Mouse (Mus musculus): Measurements from ENCODE around the gene Megf11. TPM values are rescaled to one million over a fixed set of nuclear protein-coding genes. Genes with fewer than 3 reads are reported as not detected.
"Not testable (repeated sequence)": the region's sequence is repeated elsewhere in the genome, so short reads cannot be mapped to it uniquely, and the experiment has no call there.

Megf11 gene
- polyA plus RNA-seq, 1 experiment: not detected

GRCm38 (mm10) chr9:64470806-64471205 lies 85.4 kb downstream of the Megf11 start:
- H3K27ac ChIP-seq (replicated peaks; ENCODE audit: low read depth, low read length): no peak overlapping the region
- H3K4me1 ChIP-seq (ENCODE audit: control insufficient read depth, insufficient read depth, insufficient read length, low read length): peaks cover 8% of the 10 kb centered on the region; the same call in 1 of the 2 replicates
- H3K4me3 ChIP-seq (ENCODE audit: insufficient read depth, low read depth, low read length): no peak overlapping the region

DNA sequence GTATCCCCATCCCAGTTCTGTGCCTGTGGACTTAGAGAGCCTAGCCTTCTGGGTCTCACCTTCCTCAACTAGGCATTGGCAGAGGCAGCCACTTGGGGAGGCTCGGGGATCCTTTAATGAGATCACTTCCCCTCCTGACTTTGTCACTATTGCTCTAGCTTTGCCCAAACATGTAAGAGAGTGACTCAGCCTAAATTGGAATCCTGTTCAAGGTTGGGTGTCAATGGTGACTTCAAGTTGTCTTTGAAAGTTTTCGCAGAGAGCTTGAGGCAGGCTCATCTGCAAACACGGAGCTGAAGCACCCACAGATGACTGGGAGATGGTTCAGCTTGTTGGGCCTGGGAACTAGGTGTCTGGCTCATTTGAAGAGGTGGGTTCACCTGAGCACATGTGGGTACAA lies 85.9 kb downstream of the Megf11 start:
- H3K27ac ChIP-seq (replicated peaks; ENCODE audit: low read depth, low read length): no peak overlapping the region
- no peak overlapping the region for H3K4me3 ChIP-seq (ENCODE audit: insufficient read depth, low read depth, low read length)
- H3K4me1 ChIP-seq (ENCODE audit: control insufficient read depth, insufficient read depth, insufficient read length, low read length): peaks cover 8% of the 10 kb centered on the region; the same call in 1 of the 2 replicates

DNA sequence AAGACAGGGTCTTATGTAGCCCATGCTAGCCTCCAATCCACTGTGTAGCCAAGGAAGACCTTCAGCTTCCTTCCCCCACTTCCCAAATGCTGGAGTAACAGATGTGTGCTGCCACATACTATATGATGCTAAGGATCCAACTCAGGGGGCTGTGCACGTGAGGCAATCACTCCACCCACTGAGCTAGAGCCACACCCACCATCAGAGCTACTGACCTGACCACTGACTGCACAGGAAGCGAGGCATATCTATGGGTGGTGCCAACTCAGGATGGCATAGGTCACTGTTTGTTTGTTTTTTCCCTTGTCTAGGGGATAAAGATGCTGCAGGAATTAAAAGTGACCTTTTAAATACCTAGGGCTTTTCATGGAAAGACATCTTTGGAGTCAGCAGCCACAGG lies 86.7 kb downstream of the Megf11 start:
- H3K4me1 ChIP-seq (ENCODE audit: control insufficient read depth, insufficient read depth, insufficient read length, low read length): peaks cover 8% of the 10 kb centered on the region; the same call in 1 of the 2 replicates
- H3K4me3 ChIP-seq (ENCODE audit: insufficient read depth, low read depth, low read length): no peak overlapping the region

DNA sequence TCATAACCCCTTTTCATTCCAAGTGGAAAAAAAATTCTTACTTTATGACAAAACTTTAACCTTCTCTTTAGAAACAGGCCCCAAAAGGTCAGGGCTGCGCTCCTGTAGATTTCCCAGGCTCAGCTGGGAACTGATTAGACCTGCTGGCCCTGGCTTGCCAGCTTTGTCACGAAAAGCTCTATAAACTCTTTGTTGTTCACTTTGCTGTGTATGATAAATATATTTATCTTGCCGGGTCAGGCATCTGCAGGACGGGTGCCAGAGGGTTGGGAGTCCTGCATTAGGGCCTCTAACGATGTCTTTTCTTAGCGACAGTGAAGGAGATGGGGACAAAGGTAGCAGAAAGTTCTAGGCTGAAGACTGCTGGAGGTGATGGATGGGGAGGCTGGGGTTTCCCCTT lies 87.3 kb downstream of the Megf11 start:
- Histone ChIP-seq H3K4me3 (ENCODE audit: insufficient read depth, low read depth, low read length) (no peak overlapping the region), H3K4me1 (ENCODE audit: control insufficient read depth, insufficient read depth, insufficient read length, low read length) (peaks cover 8% of the 10 kb centered on the region; the same call in 1 of the 2 replicates), H3K27ac (replicated peaks; ENCODE audit: low read depth, low read length) (no peak overlapping the region)

More for the DNA sequence above, 86.7 kb downstream of the Megf11 start:
- no peak overlapping the region for H3K27ac ChIP-seq (replicated peaks; ENCODE audit: low read depth, low read length)

DNA sequence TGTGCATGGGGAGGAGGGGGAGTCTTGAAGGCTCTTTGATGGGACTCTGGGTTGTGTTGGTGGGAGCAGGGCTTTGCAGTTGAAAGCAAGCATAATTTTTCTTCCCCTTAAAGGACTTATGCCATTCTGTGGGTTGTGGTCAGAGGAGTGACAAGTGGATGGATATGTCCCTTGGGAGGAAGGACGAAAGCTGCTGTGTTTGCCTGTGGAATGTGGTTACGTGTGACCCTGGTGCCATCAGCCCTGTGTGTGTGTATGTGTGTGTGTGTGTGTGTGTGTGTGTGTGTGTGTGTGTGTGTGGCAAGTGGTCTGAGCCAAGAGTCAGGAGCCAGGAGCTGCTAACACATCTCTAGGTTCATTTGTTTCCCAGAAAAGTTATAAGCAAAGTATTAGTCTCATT lies 87.7 kb downstream of the Megf11 start:
- Histone ChIP-seq H3K4me3 (ENCODE audit: insufficient read depth, low read depth, low read length) (no peak overlapping the region), H3K27ac (replicated peaks; ENCODE audit: low read depth, low read length) (no peak overlapping the region), H3K4me1 (ENCODE audit: control insufficient read depth, insufficient read depth, insufficient read length, low read length) (peaks cover 8% of the 10 kb centered on the region; the same call in 1 of the 2 replicates)

DNA sequence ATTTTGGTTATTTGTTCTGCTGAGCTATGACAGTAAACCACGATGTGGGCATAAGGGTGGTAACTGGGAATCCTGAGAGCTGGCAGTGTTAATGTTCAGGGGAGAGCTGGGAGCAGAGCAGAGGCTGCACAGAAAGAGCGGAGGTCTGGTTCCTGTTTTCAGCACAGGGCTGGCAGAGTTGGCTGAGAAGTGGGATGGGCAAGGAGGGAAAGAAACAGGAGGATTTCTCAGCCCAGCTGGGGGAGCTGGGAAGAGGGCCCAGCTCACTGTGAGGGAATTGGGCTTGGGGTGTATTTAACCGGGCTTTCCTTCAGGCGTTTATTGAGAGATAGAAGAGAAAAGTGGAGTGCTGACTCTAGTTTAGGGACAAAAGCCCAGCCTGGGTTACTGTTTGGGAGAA lies 88.3 kb downstream of the Megf11 start:
- Histone ChIP-seq H3K27ac (replicated peaks; ENCODE audit: low read depth, low read length) (no peak overlapping the region), H3K4me1 (ENCODE audit: control insufficient read depth, insufficient read depth, insufficient read length, low read length) (peaks cover 8% of the 10 kb centered on the region; the same call in 1 of the 2 replicates), H3K4me3 (ENCODE audit: insufficient read depth, low read depth, low read length) (no peak overlapping the region)

GRCm38 (mm10) chr9:64474142-64474541 lies 88.7 kb downstream of the Megf11 start:
- Histone ChIP-seq H3K4me3 (ENCODE audit: insufficient read depth, low read depth, low read length) (no peak overlapping the region), H3K4me1 (ENCODE audit: control insufficient read depth, insufficient read depth, insufficient read length, low read length) (peaks cover 8% of the 10 kb centered on the region; the same call in 1 of the 2 replicates), H3K27ac (replicated peaks; ENCODE audit: low read depth, low read length) (no peak overlapping the region)

- Histone ChIP-seq H3K4me1 (ENCODE audit: control insufficient read depth, insufficient read depth, insufficient read length, low read length) (peaks cover 8% of the 10 kb centered on the region; the same call in 1 of the 2 replicates), H3K4me3 (ENCODE audit: insufficient read depth, low read depth, low read length) (no peak overlapping the region)
These were observed 90.5 kb downstream of the Megf11 start for GRCm38 (mm10) chr9:64475942-64476341.

DNA sequence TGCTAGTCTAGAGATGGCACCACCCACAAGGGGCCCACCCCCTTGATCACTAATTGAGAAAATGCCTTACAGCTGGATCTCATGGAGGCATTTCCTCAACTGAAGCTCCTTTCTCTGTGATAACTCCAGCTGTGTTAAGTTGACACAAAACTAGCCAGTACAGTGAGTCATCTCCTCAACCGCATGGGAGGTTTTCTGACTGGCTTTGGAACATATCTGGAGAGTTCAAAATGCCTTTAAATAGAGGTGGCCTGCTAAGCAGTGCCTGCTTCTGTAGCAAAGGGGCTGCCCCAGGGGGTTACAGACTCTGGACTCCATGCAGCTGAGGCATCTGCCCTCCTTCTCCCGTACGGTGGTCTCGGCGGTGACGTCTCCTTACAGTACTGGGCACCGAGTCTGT lies 92.0 kb downstream of the Megf11 start:
- not testable (repeated sequence) for H3K27ac ChIP-seq (replicated peaks; ENCODE audit: low read depth, low read length); H3K4me3 ChIP-seq (ENCODE audit: insufficient read depth, low read depth, low read length); H3K4me1 ChIP-seq (ENCODE audit: control insufficient read depth, insufficient read depth, insufficient read length, low read length)

More at GRCm38 (mm10) chr9:64475942-64476341, 90.5 kb downstream of the Megf11 start:
- H3K27ac ChIP-seq (replicated peaks; ENCODE audit: low read depth, low read length): no peak overlapping the region

DNA sequence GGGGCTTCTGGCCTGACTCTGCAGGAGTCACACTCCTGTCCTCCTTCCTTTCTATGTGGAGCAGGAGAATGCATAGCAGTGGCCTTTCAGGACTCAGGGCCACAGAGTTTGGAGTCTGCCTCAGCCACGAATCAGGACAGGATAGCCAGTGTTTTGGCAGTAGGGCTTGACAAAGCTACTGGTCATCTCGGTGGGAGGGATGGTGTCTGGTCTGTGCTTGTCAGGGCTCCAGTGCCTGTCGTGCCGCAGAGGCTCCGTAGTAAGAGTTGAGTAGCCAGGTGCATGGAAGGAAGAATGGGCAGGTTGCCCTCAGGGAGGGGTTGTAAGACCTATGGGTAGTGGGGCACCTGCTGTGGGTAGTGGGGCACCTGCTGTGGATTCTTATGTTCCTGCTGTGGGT lies 96.7 kb downstream of the Megf11 start:
- Histone ChIP-seq H3K4me1 (ENCODE audit: control insufficient read depth, insufficient read depth, insufficient read length, low read length) (no peaks in the 10 kb centered on the region), H3K4me3 (ENCODE audit: insufficient read depth, low read depth, low read length) (no peak overlapping the region), H3K27ac (replicated peaks; ENCODE audit: low read depth, low read length) (no peak overlapping the region)

DNA sequence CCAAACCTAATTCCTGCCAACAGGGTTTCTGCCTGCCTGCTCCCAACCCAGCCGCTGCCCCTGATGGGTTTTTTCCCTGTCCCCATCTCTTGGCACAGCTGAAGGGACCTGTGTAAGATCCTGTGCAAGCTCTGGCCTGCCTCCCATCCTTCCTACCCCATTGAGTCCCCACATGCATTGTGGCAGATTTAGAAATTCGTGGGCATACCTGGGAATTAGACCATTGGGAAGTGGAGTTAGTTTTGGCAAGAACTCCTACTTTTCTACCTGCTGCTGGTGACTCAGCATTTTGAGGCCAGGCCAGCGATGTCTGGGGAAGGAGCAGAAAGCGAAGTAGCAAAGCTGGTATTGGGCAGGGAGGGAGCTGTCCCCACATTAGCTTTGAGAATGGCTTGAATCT lies 102.0 kb downstream of the Megf11 start:
- H3K27ac ChIP-seq (replicated peaks; ENCODE audit: low read depth, low read length): no peak overlapping the region
- no peaks in the 10 kb centered on the region for H3K4me1 ChIP-seq (ENCODE audit: control insufficient read depth, insufficient read depth, insufficient read length, low read length)
- H3K4me3 ChIP-seq (ENCODE audit: insufficient read depth, low read depth, low read length): no peak overlapping the region

- Histone ChIP-seq H3K4me3 (ENCODE audit: insufficient read depth, low read depth, low read length) (no peak overlapping the region), H3K4me1 (ENCODE audit: control insufficient read depth, insufficient read depth, insufficient read length, low read length) (no peaks in the 10 kb centered on the region), H3K27ac (replicated peaks; ENCODE audit: low read depth, low read length) (no peak overlapping the region)
These were observed 109.2 kb downstream of the Megf11 start for GRCm38 (mm10) chr9:64494647-64495046.

GRCm38 (mm10) chr9:64498929-64499328 lies 113.5 kb downstream of the Megf11 start:
- H3K27ac ChIP-seq (replicated peaks; ENCODE audit: low read depth, low read length): no peak overlapping the region
- no peak overlapping the region for H3K4me3 ChIP-seq (ENCODE audit: insufficient read depth, low read depth, low read length)
- no peaks in the 10 kb centered on the region for H3K4me1 ChIP-seq (ENCODE audit: control insufficient read depth, insufficient read depth, insufficient read length, low read length)

DNA sequence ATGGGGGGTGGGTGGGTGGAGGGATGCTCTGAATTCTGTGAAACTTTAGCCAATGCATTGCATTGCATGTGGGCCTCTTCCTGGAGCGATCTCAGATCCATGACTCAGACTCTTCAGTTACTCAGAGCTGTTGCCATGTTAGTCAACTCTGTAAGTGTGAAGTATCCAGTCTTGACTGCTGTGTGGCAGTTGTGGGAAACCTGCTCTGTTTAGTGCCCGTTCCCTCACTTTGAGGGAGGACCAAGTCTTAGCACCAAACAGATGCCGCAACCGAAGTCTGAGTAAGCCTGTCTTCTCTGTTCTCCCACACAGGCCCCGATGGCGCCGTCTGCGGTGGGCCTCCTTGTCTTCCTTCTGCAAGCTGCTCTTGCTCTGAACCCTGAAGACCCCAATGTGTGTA lies 115.8 kb downstream of the Megf11 start:
- H3K4me3 ChIP-seq (ENCODE audit: insufficient read depth, low read depth, low read length): no peak overlapping the region
- H3K4me1 ChIP-seq (ENCODE audit: control insufficient read depth, insufficient read depth, insufficient read length, low read length): no peaks in the 10 kb centered on the region

GRCm38 (mm10) chr9:64503996-64504395 lies 118.6 kb downstream of the Megf11 start:
- H3K4me1 ChIP-seq (ENCODE audit: control insufficient read depth, insufficient read depth, insufficient read length, low read length): no peaks in the 10 kb centered on the region
- H3K4me3 ChIP-seq (ENCODE audit: insufficient read depth, low read depth, low read length): no peak overlapping the region
- no peak overlapping the region for H3K27ac ChIP-seq (replicated peaks; ENCODE audit: low read depth, low read length)

More for the DNA sequence above, 115.8 kb downstream of the Megf11 start:
- no peak overlapping the region for H3K27ac ChIP-seq (replicated peaks; ENCODE audit: low read depth, low read length)

- Histone ChIP-seq H3K4me3 (ENCODE audit: insufficient read depth, low read depth, low read length) (no peak overlapping the region), H3K27ac (replicated peaks; ENCODE audit: low read depth, low read length) (no peak overlapping the region), H3K4me1 (ENCODE audit: control insufficient read depth, insufficient read depth, insufficient read length, low read length) (no peaks in the 10 kb centered on the region)
These were observed 119.0 kb downstream of the Megf11 start for GRCm38 (mm10) chr9:64504456-64504855.

All from brown adipose tissue, adult 24 weeks (tissue).